Mouse (Mus musculus): ENCODE results near the gene Sbf1. TPM values are rescaled to one million over a fixed set of nuclear protein-coding genes. Genes with fewer than 3 reads are reported as not detected.

Sbf1 gene
- polyA plus RNA-seq (2015; fragmentation: Nextera tagmentation; extraction: Ambion mirVana) = 81.8 and 97.2 TPM in 2 replicates

DNA sequence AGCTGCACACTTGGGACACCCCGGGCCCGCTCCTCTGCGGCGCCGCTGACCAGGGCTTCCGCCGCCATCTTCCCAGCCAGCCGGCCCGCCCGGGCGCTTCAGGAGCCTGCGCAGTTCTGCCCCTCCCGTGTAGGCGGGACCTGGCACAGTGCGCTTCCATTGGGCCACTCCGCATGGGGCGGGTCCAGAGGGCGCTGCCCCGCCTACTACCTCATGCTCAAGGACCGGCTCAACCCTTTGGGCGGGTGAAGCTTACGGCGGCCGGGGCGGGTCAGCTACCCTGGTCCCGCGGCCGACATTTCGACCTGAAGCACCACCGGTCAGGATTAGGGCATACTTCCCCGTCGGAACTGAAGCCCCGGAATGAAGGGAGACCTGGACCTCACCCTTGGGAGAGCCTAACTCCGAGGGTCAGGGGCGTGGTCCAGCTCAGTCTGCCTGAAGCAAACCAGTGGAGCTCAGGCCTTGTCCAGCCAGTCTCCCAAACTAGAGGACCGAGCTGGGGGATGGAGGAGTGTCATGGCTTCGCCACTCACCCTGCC is at the start of gene Sbf1:
Sbf1 (minus strand) TSS at position 122 of the 542 bp plus-strand sequence.
- H3K4me3 ChIP-seq (replicated peaks; ENCODE audit: low read length) = peak within 1 kb of the TSS; percentile 89
- peak within 1 kb of the TSS; percentile 91 for H3K9ac ChIP-seq (replicated peaks; ENCODE audit: low read depth, low read length)
- no peaks in the 10 kb centered on the region for H3K27me3 ChIP-seq (replicated peaks; ENCODE audit: control insufficient read depth, insufficient read depth, low read length)
- H3K4me1 ChIP-seq (replicated peaks; ENCODE audit: control insufficient read depth, insufficient read depth, low read length) = peaks cover 36% of the 10 kb centered on the region
- ATAC-seq = peak; percentile 100
- no peaks in the 10 kb centered on the region for H3K9me3 ChIP-seq (ENCODE audit: control insufficient read depth, low read length)
- peak within 1 kb of the TSS; percentile 42; the same call in 1 of the 2 replicates for H3K27ac ChIP-seq (ENCODE audit: low read length)
- under 1% methylated on average over 37 of the region's 37 CpGs for WGBS
- H3K36me3 ChIP-seq (ENCODE audit: control insufficient read depth, insufficient read depth) = no peaks in the 10 kb centered on the region
- H3K4me2 ChIP-seq (ENCODE audit: low read length) = peak within 1 kb of the TSS; percentile 69

DNA sequence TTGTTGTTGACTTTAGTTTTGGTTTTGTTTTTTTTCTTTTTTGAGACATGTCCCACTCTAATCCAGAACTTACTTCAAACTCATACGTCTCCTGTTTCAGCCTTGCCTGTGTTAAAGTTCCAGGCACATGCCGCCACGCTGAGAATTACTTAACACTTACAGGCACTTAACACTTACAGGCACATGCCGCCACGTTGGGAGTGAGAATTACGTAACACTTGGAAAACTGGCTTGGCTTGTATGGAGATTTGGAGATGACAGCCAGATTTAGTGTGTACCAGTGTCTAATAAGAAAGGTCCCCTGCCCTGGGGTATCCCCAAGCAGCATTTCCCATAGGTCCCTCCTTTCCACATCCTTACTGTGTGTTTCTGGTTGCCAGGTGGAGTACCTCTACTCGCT is 47.9 kb upstream of the Sbf1 start:
- WGBS = 89% methylated on average over 7 of the region's 7 CpGs
- Histone ChIP-seq H3K9ac (replicated peaks; ENCODE audit: low read depth, low read length) (no peak overlapping the region), H3K4me3 (replicated peaks; ENCODE audit: low read length) (no peak overlapping the region), H3K27ac (ENCODE audit: low read length) (no peak overlapping the region), H3K27me3 (replicated peaks; ENCODE audit: control insufficient read depth, insufficient read depth, low read length) (no peaks in the 10 kb centered on the region), H3K9me3 (ENCODE audit: control insufficient read depth, low read length) (no peaks in the 10 kb centered on the region), H3K4me1 (replicated peaks; ENCODE audit: control insufficient read depth, insufficient read depth, low read length) (no peaks in the 10 kb centered on the region), H3K36me3 (ENCODE audit: control insufficient read depth, insufficient read depth) (peaks cover 47% of the 10 kb centered on the region), H3K4me2 (ENCODE audit: low read length) (no peak overlapping the region)
- ATAC-seq = no peak

DNA sequence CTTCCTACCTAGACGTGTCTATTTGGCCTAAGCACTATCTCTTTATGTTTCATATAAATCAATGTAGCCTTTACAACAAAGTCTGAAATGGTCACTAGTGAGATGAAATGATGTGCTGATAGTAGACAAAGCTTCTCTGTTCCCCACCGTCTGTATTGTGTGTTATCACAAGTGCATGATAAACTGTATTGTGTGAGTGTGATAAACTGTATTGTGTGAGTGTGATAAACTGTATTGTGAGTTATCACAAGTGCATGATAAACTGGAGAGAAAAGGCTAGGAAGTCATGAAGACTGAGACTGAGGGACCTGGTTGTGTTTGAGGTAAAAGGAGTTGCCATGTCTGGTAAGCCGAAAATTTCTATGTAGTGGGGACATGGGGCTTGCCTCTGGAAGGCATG is 43.7 kb upstream of the Sbf1 start:
- no peaks in the 10 kb centered on the region for H3K9me3 ChIP-seq (ENCODE audit: control insufficient read depth, low read length)
- H3K27ac ChIP-seq (ENCODE audit: low read length) = no peak overlapping the region
- H3K4me3 ChIP-seq (replicated peaks; ENCODE audit: low read length) = no peak overlapping the region
- peaks cover 26% of the 10 kb centered on the region for H3K4me1 ChIP-seq (replicated peaks; ENCODE audit: control insufficient read depth, insufficient read depth, low read length)
- WGBS = 84% methylated on average over 3 of the region's 3 CpGs
- H3K9ac ChIP-seq (replicated peaks; ENCODE audit: low read depth, low read length) = no peak overlapping the region
- no peak for ATAC-seq
- no peaks in the 10 kb centered on the region for H3K27me3 ChIP-seq (replicated peaks; ENCODE audit: control insufficient read depth, insufficient read depth, low read length)
- peaks cover 18% of the 10 kb centered on the region for H3K36me3 ChIP-seq (ENCODE audit: control insufficient read depth, insufficient read depth)
- no peak overlapping the region for H3K4me2 ChIP-seq (ENCODE audit: low read length)

DNA sequence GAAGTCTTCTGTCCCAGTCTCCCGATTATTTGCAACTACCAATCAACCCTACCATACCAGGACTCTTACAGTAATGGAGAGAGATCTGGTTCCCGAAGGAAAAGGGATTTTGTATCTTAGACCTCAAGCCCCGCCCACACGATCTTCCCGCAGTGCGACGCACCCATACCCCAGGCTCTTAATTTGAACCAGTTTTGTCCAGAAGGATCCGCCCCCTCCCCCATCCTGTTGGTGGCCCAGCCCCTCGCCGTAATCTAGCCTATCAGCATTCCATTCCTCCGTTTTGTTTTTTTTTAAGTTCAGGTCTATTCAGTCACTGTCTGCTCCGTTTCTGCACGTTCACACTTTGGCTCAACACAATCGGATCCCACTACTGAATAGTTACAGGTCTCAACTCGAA is 41.3 kb upstream of the Sbf1 start:
- peak overlapping the region; percentile 81 for H3K27ac ChIP-seq (ENCODE audit: low read length)

DNA sequence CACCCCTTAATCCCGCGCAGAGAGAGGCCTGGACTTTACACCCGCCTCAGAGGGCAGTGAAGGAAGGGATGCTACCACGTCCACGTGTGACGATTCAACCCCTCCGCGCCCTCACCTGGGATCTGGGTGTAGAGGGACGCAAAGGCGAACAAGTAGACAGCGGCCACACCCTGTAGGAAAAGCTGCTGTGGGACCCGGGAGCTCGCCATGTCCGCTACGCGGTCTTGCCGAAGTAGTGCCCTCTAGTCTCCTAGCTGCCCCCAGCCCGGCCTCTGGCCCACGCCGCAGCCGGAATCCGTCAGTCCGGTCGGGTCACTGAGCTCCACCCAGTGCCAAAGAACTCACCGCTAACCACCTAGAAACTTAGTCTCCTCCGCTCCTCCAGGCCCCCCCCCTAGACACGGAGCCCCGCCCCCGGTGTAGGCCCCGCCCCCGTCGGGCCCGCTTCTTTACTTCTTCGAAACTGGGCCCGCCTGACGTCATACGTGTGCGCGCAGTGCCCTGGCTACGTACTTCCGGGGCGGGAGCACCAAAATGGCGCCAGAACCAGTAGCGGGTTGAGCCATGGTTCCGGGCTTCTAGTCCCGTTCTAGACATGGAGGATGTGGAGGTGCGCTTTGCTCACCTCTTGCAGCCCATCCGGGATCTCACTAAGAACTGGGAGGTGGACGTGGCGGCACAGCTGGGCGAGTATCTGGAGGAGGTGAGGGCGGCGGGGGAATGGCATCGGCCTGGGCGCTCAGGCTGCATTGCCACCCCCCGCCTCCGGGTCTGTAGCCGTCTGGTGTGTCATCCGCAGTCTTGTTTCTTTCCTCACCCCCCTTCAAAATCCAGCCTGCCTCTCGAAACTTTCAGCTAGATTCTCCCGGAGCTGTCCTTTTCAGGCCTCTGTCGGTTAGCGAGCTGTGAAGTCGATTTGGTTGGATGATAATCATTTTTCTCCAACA is 40.4 kb upstream of the Sbf1 start, which contains the start of the genes Lmf2 and Ncaph2:
Lmf2 (minus strand) TSS at position 419 of the 947 bp plus-strand sequence.
Ncaph2 (plus strand) TSS at position 479 of the 947 bp plus-strand sequence.
- H3K9me3 ChIP-seq (ENCODE audit: control insufficient read depth, low read length) = no peaks in the 10 kb centered on the region

More for the DNA sequence above, 41.3 kb upstream of the Sbf1 start:
- no peaks in the 10 kb centered on the region for H3K27me3 ChIP-seq (replicated peaks; ENCODE audit: control insufficient read depth, insufficient read depth, low read length)
- H3K9ac ChIP-seq (replicated peaks; ENCODE audit: low read depth, low read length) = peak overlapping the region; percentile 79
- ATAC-seq = peak; percentile 66
- WGBS = under 1% methylated on average over 15 of the region's 15 CpGs
- H3K9me3 ChIP-seq (ENCODE audit: control insufficient read depth, low read length) = no peaks in the 10 kb centered on the region
- peaks cover 14% of the 10 kb centered on the region for H3K36me3 ChIP-seq (ENCODE audit: control insufficient read depth, insufficient read depth)
- H3K4me2 ChIP-seq (ENCODE audit: low read length) = peak overlapping the region; percentile 94
- H3K4me1 ChIP-seq (replicated peaks; ENCODE audit: control insufficient read depth, insufficient read depth, low read length) = peaks cover 26% of the 10 kb centered on the region
- peak overlapping the region; percentile 90 for H3K4me3 ChIP-seq (replicated peaks; ENCODE audit: low read length)

DNA sequence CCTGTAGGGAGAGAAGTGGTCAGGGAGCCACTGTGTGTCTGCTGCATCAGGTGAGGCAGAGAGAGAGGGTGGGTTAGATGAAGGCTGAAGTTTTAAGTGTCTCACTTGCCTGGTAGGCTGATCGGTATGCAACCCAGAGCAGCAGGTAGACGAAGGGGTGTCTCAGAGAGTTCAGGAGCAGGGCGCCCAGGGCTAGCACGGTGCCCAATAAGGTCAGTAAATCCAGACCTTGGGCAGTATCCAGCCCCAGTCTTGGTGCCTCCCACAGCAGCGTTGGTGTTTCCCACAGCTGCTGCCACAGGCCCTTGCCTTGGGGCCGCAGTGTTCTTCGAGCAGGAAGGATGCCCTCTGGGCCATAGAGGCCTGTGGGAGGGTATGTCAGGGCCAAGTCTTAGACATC is 39.3 kb upstream of the Sbf1 start:
- WGBS = 86% methylated on average over 7 of the region's 7 CpGs
- ATAC-seq = no peak

More for the DNA sequence above, 40.4 kb upstream of the Sbf1 start, which contains the start of the genes Lmf2 and Ncaph2:
- Histone ChIP-seq H3K27ac (ENCODE audit: low read length) (peak within 1 kb of the TSS; percentile 81), H3K9ac (replicated peaks; ENCODE audit: low read depth, low read length) (peak within 1 kb of the TSS; percentile 79), H3K4me2 (ENCODE audit: low read length) (peak within 1 kb of the TSS; percentile 94), H3K4me1 (replicated peaks; ENCODE audit: control insufficient read depth, insufficient read depth, low read length) (peaks cover 26% of the 10 kb centered on the region), H3K36me3 (ENCODE audit: control insufficient read depth, insufficient read depth) (peaks cover 13% of the 10 kb centered on the region), H3K27me3 (replicated peaks; ENCODE audit: control insufficient read depth, insufficient read depth, low read length) (no peaks in the 10 kb centered on the region), H3K4me3 (replicated peaks; ENCODE audit: low read length) (peak within 1 kb of the TSS; percentile 90)
- ATAC-seq = peak; percentile 94
- under 1% methylated on average over 63 of the region's 64 CpGs for WGBS

DNA sequence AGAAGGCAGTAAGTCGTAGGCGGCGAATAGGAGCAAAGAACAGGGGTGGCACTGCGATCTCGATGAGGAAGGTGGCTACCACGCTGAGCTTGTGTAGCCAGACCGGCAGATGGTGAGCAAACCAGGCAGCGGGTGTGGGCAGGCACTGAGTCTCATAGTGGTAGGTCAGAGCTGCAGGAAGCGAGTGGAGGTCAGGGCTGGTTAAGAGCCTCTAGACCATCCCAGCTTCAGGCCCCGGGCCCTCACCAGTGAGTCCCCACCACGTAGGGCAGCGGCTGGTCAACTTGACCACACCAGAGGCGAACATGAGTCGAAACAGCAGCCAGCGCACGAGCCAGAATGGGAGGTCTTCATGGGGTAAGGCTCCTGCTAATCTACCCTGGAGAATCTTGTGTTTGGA is 38.7 kb upstream of the Sbf1 start:
- H3K36me3 ChIP-seq (ENCODE audit: control insufficient read depth, insufficient read depth) = peaks cover 12% of the 10 kb centered on the region
- no peak overlapping the region for H3K9ac ChIP-seq (replicated peaks; ENCODE audit: low read depth, low read length)
- WGBS = 95% methylated on average over 16 of the region's 16 CpGs
- H3K27me3 ChIP-seq (replicated peaks; ENCODE audit: control insufficient read depth, insufficient read depth, low read length) = no peaks in the 10 kb centered on the region
- no peak for ATAC-seq
- H3K4me1 ChIP-seq (replicated peaks; ENCODE audit: control insufficient read depth, insufficient read depth, low read length) = peaks cover 26% of the 10 kb centered on the region
- H3K4me2 ChIP-seq (ENCODE audit: low read length) = no peak overlapping the region
- H3K9me3 ChIP-seq (ENCODE audit: control insufficient read depth, low read length) = no peaks in the 10 kb centered on the region
- no peak overlapping the region for H3K4me3 ChIP-seq (replicated peaks; ENCODE audit: low read length)
- no peak overlapping the region for H3K27ac ChIP-seq (ENCODE audit: low read length)

More for the DNA sequence above, 39.3 kb upstream of the Sbf1 start:
- H3K4me2 ChIP-seq (ENCODE audit: low read length) = peak overlapping the region; percentile 83
- H3K27ac ChIP-seq (ENCODE audit: low read length) = no peak overlapping the region
- H3K36me3 ChIP-seq (ENCODE audit: control insufficient read depth, insufficient read depth) = peaks cover 12% of the 10 kb centered on the region
- H3K27me3 ChIP-seq (replicated peaks; ENCODE audit: control insufficient read depth, insufficient read depth, low read length) = no peaks in the 10 kb centered on the region
- H3K9ac ChIP-seq (replicated peaks; ENCODE audit: low read depth, low read length) = peak overlapping the region; percentile 79
- H3K4me3 ChIP-seq (replicated peaks; ENCODE audit: low read length) = peak overlapping the region; percentile 90
- H3K4me1 ChIP-seq (replicated peaks; ENCODE audit: control insufficient read depth, insufficient read depth, low read length) = peaks cover 26% of the 10 kb centered on the region
- H3K9me3 ChIP-seq (ENCODE audit: control insufficient read depth, low read length) = no peaks in the 10 kb centered on the region

DNA sequence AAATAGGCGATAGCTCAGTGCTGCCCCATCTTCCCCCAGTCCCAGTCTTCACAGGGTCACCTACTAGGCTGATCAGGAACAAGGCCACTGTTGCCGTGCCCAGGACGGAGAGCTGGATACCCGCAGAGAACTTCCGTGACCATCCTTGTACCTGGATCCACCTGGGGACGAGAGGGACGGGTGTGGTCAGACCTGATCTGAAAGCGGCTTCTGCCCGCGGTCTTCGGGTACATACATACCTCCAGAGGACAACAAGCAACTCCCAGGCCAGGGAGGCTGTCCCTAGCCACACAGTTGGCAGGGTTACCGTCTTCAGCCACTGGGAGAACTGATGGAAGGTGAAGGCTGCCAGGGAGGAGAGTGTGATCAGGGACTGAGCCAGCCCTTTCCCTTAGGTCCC is 37.7 kb upstream of the Sbf1 start:
- H3K9me3 ChIP-seq (ENCODE audit: control insufficient read depth, low read length) = no peaks in the 10 kb centered on the region
- H3K27me3 ChIP-seq (replicated peaks; ENCODE audit: control insufficient read depth, insufficient read depth, low read length) = no peaks in the 10 kb centered on the region
- H3K27ac ChIP-seq (ENCODE audit: low read length) = no peak overlapping the region
- ATAC-seq = no peak
- H3K4me3 ChIP-seq (replicated peaks; ENCODE audit: low read length) = no peak overlapping the region
- peaks cover 26% of the 10 kb centered on the region for H3K4me1 ChIP-seq (replicated peaks; ENCODE audit: control insufficient read depth, insufficient read depth, low read length)
- no peak overlapping the region for H3K4me2 ChIP-seq (ENCODE audit: low read length)
- whole genome bisulfite sequencing = 95% methylated on average over 12 of the region's 12 CpGs
- no peak overlapping the region for H3K9ac ChIP-seq (replicated peaks; ENCODE audit: low read depth, low read length)
- peaks cover 12% of the 10 kb centered on the region for H3K36me3 ChIP-seq (ENCODE audit: control insufficient read depth, insufficient read depth)

DNA sequence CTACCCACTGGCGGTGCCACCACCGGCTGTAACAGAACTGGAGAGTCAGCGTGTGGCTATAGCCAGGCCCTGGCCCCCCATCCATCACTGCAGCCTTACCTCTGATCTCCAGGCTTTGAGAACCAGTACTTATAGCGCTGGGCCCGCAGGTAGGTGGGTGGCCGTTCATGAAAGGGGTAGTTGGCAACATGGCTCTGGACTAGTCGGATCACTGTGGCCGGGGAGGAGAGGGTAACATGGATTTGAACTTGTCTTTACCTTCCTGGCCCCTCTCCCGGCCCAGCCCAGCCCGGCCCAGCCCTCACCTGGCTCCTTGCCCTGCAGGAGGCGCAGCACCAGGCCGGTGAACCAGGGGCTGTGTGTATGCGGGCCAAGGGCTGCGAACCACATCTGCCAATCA is 36.9 kb upstream of the Sbf1 start:
- no peak overlapping the region for H3K27ac ChIP-seq (ENCODE audit: low read length)
- H3K9ac ChIP-seq (replicated peaks; ENCODE audit: low read depth, low read length) = no peak overlapping the region
- H3K4me3 ChIP-seq (replicated peaks; ENCODE audit: low read length) = no peak overlapping the region
- H3K36me3 ChIP-seq (ENCODE audit: control insufficient read depth, insufficient read depth) = peaks cover 12% of the 10 kb centered on the region
- 96% methylated on average over 14 of the region's 14 CpGs for WGBS
- no peak overlapping the region for H3K4me2 ChIP-seq (ENCODE audit: low read length)
- H3K9me3 ChIP-seq (ENCODE audit: control insufficient read depth, low read length) = no peaks in the 10 kb centered on the region
- H3K27me3 ChIP-seq (replicated peaks; ENCODE audit: control insufficient read depth, insufficient read depth, low read length) = no peaks in the 10 kb centered on the region
- ATAC-seq = no peak
- H3K4me1 ChIP-seq (replicated peaks; ENCODE audit: control insufficient read depth, insufficient read depth, low read length) = peaks cover 19% of the 10 kb centered on the region

Measured in forebrain, embryonic 16.5 days (tissue).